Comparison of ENCODE assay signal across 21 mouse cellular contexts in the genomic region with DNA sequence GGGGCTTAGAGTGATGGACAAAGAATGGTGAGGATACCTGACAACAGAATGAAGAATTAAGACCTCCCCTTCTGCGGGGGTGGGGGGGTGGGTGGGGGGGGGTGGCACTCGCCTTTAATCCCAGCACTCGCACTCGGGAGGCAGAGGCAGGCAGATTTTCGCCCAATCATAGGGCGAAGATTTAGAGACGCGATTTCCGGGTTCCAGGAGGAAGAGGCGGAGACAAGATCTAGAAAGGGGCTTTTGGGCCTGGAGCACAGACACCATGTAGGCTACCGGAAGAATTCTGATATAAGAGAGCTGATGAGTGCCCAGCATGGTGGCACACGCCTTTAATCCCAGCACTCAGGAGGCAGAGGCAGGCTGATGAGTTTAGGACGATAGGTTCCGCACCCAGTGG. TPM values are rescaled to one million over a fixed set of nuclear protein-coding genes. Genes with fewer than 3 reads are reported as not detected.
DNase-seq lines count a peak whose midpoint lies in the region; ATAC-seq and TF ChIP-seq lines count a peak whose summit lies in the region.
"Had no signal": no experiment of that assay in that cellular context is flagged by ENCODE, and none has a peak within 500 bp of the region (broad histone marks: within the 10 kb centered on the region; RNA-seq: fewer than 3 reads in every experiment).

No protein-coding gene starts in this region.

- H3K27me3 ChIP-seq in E14TG2a.4 (ENCODE audit: insufficient read depth, low read length) (no peaks in the 10 kb centered on the region), ES-Bruce4 (ENCODE audit: control insufficient read depth, insufficient read depth, low read length, poor library complexity, severe bottlenecking) (no peaks in the 10 kb centered on the region)
- H3K27me3 ChIP-seq in hindbrain, postnatal 0 days (ENCODE audit: insufficient read depth, low read length), result no peaks in the 10 kb centered on the region
- H3K27me3 ChIP-seq: embryonic facial prominence, embryonic 12.5 days; forebrain, embryonic 13.5 days; forebrain, embryonic 15.5 days had no signal

- H3K9me3 ChIP-seq in E14TG2a.4 (ENCODE audit: low read length) (peaks cover 32% of the 10 kb centered on the region), ES-Bruce4 (replicated peaks; ENCODE audit: control insufficient read depth, insufficient read depth, low read length, poor library complexity, severe bottlenecking) (peaks cover 15% of the 10 kb centered on the region), ES-E14 (ENCODE audit: control insufficient read depth, insufficient read depth, low read depth, low read length) (no peaks in the 10 kb centered on the region)
- H3K9me3 ChIP-seq in hindbrain, postnatal 0 days (ENCODE audit: low read length), result no peaks in the 10 kb centered on the region
- H3K9me3 ChIP-seq: embryonic facial prominence, embryonic 10.5 days; embryonic facial prominence, embryonic 12.5 days; forebrain, embryonic 13.5 days; forebrain, embryonic 15.5 days had no signal

- ATAC-seq in hindbrain, postnatal 0 days, result no peak
- ATAC-seq: forebrain, embryonic 13.5 days; forebrain, embryonic 15.5 days; forebrain, postnatal 0 days had no signal

- H3K27ac ChIP-seq in ES-Bruce4 (ENCODE audit: insufficient read depth, low read length) (peak overlapping the region; percentile 82), ES-E14 (ENCODE audit: insufficient read depth, low read depth, low read length, poor library complexity, severe bottlenecking) (peak overlapping the region; percentile 97)
- no peak overlapping the region for H3K27ac ChIP-seq in hindbrain, postnatal 0 days
- H3K27ac ChIP-seq: embryonic facial prominence, embryonic 10.5 days; embryonic facial prominence, embryonic 12.5 days; forebrain, embryonic 13.5 days; forebrain, embryonic 15.5 days had no signal

- H3K9ac ChIP-seq in ES-Bruce4 (ENCODE audit: low read depth, poor library complexity, severe bottlenecking) (peak overlapping the region; percentile 42), ES-E14 (ENCODE audit: insufficient read depth, low read depth, low read length, poor library complexity, severe bottlenecking) (peak overlapping the region; percentile 92)
- no peak overlapping the region for H3K9ac ChIP-seq in hindbrain, postnatal 0 days (replicated peaks; ENCODE audit: low read length)
- H3K9ac ChIP-seq: embryonic facial prominence, embryonic 12.5 days; forebrain, embryonic 13.5 days; forebrain, embryonic 15.5 days; forebrain, postnatal 0 days had no signal

- WGBS in hindbrain, postnatal 0 days, result 90% methylated on average over 14 of the region's 14 CpGs

- no peak overlapping the region for H3K4me2 ChIP-seq in hindbrain, postnatal 0 days (ENCODE audit: low read depth, low read length)
- H3K4me2 ChIP-seq: embryonic facial prominence, embryonic 12.5 days; forebrain, embryonic 13.5 days; forebrain, embryonic 15.5 days had no signal

- TF ChIP-seq EP300 in ES-Bruce4 (IDR thresholded peaks at IDR 0.05; ENCODE audit: insufficient read depth, low read depth, low read length), result no peak

- no peak for DNase-seq in ES-E14 (ENCODE audit: low read depth, low spot score)
- peak; percentile 90 for DNase-seq in ZHBTc4 (ENCODE audit: low read depth, low spot score)
- no peak for DNase-seq in kidney, adult 9 months
- no peak for DNase-seq in layer of hippocampus, adult 9-11 months
- no peak for DNase-seq in thymus, postnatal 4 days
- DNase-seq in hindbrain, postnatal 0 days (ENCODE audit: low spot score), result no peak
- DNase-seq: adrenal gland, adult 2 months; adrenal gland, postnatal 10 days; adrenal gland, postnatal 25 days; cerebellum, adult 11-12 months; cerebellum, adult 2 months; cerebellum, adult 9-10 months; cerebellum, postnatal 10 days; cerebellum, postnatal 25 days; forebrain, postnatal 0 days had no signal

- no peaks in the 10 kb centered on the region for H3K36me3 ChIP-seq in E14TG2a.4 (ENCODE audit: insufficient read depth, low read length)
- H3K36me3 ChIP-seq in ES-Bruce4 (ENCODE audit: control insufficient read depth, insufficient read depth, low read length, poor library complexity, severe bottlenecking), result no peaks in the 10 kb centered on the region
- no peaks in the 10 kb centered on the region for H3K36me3 ChIP-seq in ES-E14 (ENCODE audit: control insufficient read depth, insufficient read depth, low read length, poor library complexity, severe bottlenecking)
- H3K36me3 ChIP-seq in hindbrain, postnatal 0 days (ENCODE audit: insufficient read depth, low read length), result no peaks in the 10 kb centered on the region
- H3K36me3 ChIP-seq: embryonic facial prominence, embryonic 10.5 days; embryonic facial prominence, embryonic 12.5 days; forebrain, embryonic 15.5 days had no signal

- H3K4me3 ChIP-seq in E14TG2a.4 (replicated peaks; ENCODE audit: low read length) (peak overlapping the region; percentile 82), ES-Bruce4 (ENCODE audit: low read depth, low read length) (peak overlapping the region; percentile 39), ES-E14 (ENCODE audit: insufficient read depth in 1 of 2, low read depth in 1 of 2, low read length in 2 of 2, poor library complexity in 1 of 2, severe bottlenecking in 1 of 2) (peak overlapping the region; percentile 66 to 76)
- H3K4me3 ChIP-seq in hindbrain, postnatal 0 days (ENCODE audit: low read length), result no peak overlapping the region
- H3K4me3 ChIP-seq: embryonic facial prominence, embryonic 10.5 days; embryonic facial prominence, embryonic 12.5 days; forebrain, embryonic 13.5 days; forebrain, embryonic 15.5 days had no signal

- TF ChIP-seq POLR2A in ES-Bruce4 (IDR thresholded peaks at IDR 0.05; ENCODE audit: insufficient read depth, low read length), result no peak

- in situ Hi-C loops in ES-E14 (cut with MboI; ENCODE audit: low sequenced_read_pairs in 2 of 2, unreplicated experiment in 2 of 2), result no loop called here

- TF ChIP-seq CTCF in E14TG2a.4 (conservative IDR thresholded peaks at IDR 0.05; ENCODE audit: low read length), result no peak
- TF ChIP-seq CTCF in ES-Bruce4 (IDR thresholded peaks at IDR 0.05; ENCODE audit: low read depth, low read length), result no peak
- TF ChIP-seq CTCF in hindbrain, postnatal 0 days (IDR thresholded peaks at IDR 0.05; ENCODE audit: low read depth), result no peak

- H3K4me1 ChIP-seq in E14TG2a.4 (replicated peaks; ENCODE audit: low read depth, low read length) (peaks cover 51% of the 10 kb centered on the region), ES-Bruce4 (ENCODE audit: control insufficient read depth, insufficient read depth, low read length) (peaks cover 8% of the 10 kb centered on the region), ES-E14 (ENCODE audit: control insufficient read depth in 2 of 2, insufficient read depth in 2 of 2, low read length in 2 of 2, poor library complexity in 1 of 2) (peaks cover 6 to 12% of the 10 kb centered on the region in 2 experiments)
- H3K4me1 ChIP-seq in hindbrain, postnatal 0 days (ENCODE audit: insufficient read depth, low read length), result no peaks in the 10 kb centered on the region
- H3K4me1 ChIP-seq: embryonic facial prominence, embryonic 10.5 days; embryonic facial prominence, embryonic 12.5 days; forebrain, embryonic 13.5 days; forebrain, embryonic 15.5 days had no signal

TF ChIP-seq in ES-E14, 5 proteins besides CTCF, POLR2A, EP300 and RAD21:
- TF ChIP-seq ZC3H11A (IDR thresholded peaks at IDR 0.05; ENCODE audit: borderline replicate concordance, low read depth, low read length) (no peak), ZNF384 (IDR thresholded peaks at IDR 0.05; ENCODE audit: low read depth, low read length) (no peak)

RNA-seq across cellular contexts. Expression of gene Setx, which starts 24.3 kb away (rescaled TPM):
- 107 and 113 TPM in 2 replicates for polyA plus RNA-seq in ES-Bruce4 (2011; ENCODE audit: insufficient read depth, insufficient read length, low read depth, missing spikeins)
- total RNA-seq in ES-E14 (2012; rRNA removed), result 119 and 123 TPM in 2 replicates
- 31.1 and 36.0 TPM in 2 replicates for total RNA-seq in hindbrain, postnatal 0 days (2014; rRNA removed)
- polyA plus RNA-seq in hindbrain, postnatal 0 days (2015; fragmentation: Nextera tagmentation; extraction: Ambion mirVana), result 15.2 and 15.3 TPM in 2 replicates

RNA-seq across cellular contexts. Expression of gene Ttf1, which starts 39.6 kb away (rescaled TPM):
- polyA plus RNA-seq in ES-Bruce4 (2011; ENCODE audit: insufficient read depth, insufficient read length, low read depth, missing spikeins), result 26.2 and 33.9 TPM in 2 replicates
- 21.0 and 24.4 TPM in 2 replicates for total RNA-seq in ES-E14 (2012; rRNA removed)
- total RNA-seq in hindbrain, postnatal 0 days (2014; rRNA removed), result 3.9 and 4.6 TPM in 2 replicates
- 3.3 and 5.2 TPM in 2 replicates for polyA plus RNA-seq in hindbrain, postnatal 0 days (2015; fragmentation: Nextera tagmentation; extraction: Ambion mirVana)

RNA-seq across cellular contexts. Expression of gene Cfap77, which starts 44.8 kb away (rescaled TPM):
- 2.5 and 3.0 TPM in 2 replicates for polyA plus RNA-seq in ES-Bruce4 (2011; ENCODE audit: insufficient read depth, insufficient read length, low read depth, missing spikeins)
- 1.0 and 2.6 TPM in 2 replicates for total RNA-seq in ES-E14 (2012; rRNA removed)
- 0.58 and 0.83 TPM in 2 replicates for total RNA-seq in hindbrain, postnatal 0 days (2014; rRNA removed)
- polyA plus RNA-seq in hindbrain, postnatal 0 days (2015; fragmentation: Nextera tagmentation; extraction: Ambion mirVana), result 0.96 and 1.1 TPM in 2 replicates
- polyA plus RNA-seq: forebrain, embryonic 15.5 days had no signal
